Mouse (Mus musculus) induced T-regulatory cell, adult 2 months (primary cell): ENCODE results near the gene Ndufb2.
A peak's percentile ranks its signal among the peaks of the same experiment; 100 is the strongest.

ENCODE experiments used
- DNase-seq: peaks from one replicate; pipeline ENCODE4 v3.0.0-alpha.2; 2012; ENCODE audit warnings: low read depth

Ndufb2 gene

DNA sequence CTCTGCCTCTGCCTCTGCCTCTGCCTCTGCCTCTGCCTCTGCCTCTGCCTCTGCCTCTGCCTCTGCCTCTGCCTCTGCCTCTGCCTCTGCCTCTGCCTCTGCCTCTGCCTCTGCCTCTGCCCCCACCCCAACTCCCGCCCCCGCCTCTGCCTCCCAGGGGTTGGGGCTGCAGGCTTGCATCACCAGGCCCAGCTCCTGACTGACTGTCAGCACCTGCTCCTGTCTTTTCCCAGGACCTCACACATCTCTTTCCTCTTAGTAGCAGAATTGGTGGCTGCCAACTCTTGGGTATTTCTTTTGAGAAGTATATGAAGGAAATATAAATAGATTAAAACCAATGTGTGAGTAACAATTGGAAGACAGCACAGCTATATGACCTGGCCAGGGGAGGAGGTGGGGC lies 11.8 kb upstream of the Ndufb2 start:
- no peak for DNase-seq

DNA sequence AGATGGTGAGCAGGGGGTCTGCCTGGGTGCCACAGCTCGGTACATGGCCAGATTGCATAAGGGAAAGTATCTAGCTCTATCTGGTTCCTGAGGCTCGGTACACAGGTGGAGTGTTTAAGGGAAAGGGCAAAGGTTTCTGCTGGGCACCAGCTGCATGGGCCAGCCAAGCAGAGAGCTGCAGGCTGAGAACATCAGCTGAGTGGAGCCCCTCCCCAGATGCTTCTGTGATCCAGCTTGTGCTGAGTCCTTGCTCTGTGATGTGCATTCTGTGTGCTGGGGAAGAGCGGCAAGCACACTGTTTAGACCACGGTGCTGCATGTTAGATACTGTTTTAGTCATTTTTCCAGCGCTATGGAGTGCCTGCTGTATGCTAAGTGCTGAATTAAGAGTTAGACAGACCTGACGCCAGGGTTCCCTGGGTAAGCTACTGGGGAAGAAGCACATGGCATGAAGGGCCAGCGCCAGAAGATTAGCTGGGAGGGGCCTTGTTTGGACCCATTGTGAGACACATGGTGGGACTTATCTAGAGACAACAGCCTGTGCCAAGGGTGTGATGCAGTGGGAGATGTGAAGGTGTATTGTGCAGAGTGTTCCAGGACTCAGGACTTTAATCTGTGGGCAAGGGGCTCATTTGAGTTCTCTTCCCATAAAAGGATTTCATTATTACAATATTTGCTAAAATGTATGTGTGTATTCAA lies 11.1 kb upstream of the Ndufb2 start:
- no peak for DNase-seq

DNA sequence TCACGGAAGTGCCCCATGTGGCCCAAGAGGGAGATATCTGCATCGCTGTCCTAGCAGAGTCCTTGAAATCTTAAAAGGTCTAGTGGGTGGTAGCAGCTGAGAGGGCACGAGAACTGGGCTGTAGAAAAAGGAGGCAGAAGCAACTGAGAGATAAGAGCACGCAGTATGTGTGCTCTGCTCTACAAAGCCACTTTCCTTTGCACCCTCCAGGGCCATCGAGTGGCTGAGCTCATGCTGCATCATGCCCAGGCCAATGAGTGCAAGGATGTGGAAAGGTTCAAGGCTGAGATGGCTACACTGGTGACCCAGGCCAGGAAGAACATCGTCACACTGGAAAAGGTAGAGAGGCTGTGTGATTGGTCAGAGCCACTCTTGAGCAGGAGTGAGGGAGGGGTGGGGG lies 6.9 kb upstream of the Ndufb2 start, which contains the start of gene Gm42420:
Gene Gm42420, plus strand, starts transcription at position 237 of the 400 bp plus-strand sequence.
- no peak for DNase-seq

DNA sequence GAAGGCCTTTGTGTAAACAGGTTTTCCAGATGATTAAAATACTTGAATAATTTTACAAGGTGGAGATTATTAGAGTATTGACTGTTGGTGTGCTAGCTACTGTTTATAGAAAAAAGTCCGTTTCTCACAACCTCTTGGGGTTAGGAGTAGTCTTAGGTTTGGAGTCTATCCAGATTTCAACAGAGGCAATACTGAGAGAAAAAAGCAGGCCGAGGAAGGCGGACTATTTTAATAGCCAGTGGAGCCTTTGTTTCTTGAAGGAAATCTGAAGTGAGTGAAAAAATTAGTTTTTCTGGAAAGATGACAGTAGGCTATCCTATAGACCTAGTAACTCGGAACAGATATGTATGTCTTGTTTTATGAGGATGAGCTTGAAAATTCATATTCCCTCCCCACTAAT lies 893 bp upstream of the Ndufb2 start:
- peak; percentile 12 for DNase-seq

DNA sequence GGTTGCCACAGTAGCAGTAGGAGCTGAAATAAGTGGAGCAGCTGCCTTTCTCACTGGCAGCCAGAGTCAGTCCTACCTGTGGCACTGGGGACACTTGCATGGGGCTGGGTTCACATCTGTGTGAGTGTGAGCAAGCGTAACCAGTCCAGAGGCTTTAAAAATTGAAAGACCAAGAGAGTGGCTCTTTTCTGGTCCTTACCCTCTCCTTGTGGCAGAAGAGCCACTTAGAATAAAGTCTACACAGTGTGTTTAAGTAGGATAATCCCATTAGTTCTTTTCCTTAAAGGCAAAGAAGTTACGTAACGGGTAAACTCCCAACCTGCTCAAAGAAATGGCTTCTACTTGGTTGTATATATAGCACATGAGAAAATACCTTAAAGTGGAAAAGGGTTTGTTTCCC lies 8.5 kb downstream of the Ndufb2 start:
- no peak for DNase-seq

DNA sequence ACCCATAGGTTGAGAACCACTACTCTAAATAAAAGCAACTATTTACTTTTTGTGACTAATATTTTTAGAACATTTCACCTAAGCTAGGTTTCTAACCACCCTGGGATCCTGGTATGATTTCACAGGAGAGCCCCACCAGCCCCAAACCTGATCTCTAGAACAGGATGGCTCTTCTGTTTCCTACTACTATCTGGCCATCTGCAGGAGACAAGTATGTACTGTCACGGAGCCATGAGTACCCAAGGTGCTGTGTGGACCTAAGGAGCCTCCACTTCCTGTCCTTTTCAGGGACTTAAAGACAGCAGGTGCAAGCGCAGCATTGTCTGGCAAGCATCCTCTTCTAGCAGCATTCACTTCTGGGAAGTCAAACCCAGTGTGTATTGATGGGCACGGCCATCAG lies 9.5 kb downstream of the Ndufb2 start:
- DNase-seq: no peak

DNA sequence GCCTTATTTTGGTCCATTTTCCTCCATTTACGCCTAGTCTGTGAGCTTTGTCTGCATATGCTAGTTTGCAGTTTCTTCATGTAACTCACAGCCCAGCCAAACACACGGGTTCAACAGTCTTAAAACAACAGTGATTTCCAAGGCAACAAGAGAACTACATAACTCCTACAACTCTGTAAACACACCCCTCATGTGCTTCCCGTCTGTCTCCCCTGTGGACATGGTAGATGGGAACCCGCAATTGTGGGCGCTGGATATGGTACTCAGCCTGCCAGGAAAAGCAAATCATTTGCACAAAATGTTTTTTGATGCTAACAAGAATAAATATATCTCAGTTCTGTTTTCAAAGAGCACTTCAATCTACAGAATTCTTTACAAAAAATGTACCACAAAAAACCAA lies 12.2 kb downstream of the Ndufb2 start:
- DNase-seq: no peak

DNA sequence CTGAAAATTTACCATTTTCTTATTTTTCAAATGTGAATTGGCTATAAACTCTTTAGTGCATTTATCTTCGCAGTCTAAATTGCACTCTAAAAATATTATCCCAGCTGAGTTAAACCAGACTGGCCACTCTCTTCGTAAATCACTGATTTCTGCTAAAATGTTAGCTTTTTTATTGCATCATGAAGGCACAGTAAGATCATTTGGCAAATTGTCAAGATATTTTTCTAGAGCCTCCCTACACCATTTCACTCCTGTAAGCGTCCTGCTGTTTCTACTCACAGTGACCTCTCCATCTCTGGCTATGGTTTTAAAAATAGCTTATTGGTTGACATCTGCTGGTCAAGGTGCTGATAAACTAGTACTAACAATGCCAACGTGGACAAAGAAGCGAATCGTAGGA lies 13.7 kb downstream of the Ndufb2 start:
- no peak for DNase-seq

DNA sequence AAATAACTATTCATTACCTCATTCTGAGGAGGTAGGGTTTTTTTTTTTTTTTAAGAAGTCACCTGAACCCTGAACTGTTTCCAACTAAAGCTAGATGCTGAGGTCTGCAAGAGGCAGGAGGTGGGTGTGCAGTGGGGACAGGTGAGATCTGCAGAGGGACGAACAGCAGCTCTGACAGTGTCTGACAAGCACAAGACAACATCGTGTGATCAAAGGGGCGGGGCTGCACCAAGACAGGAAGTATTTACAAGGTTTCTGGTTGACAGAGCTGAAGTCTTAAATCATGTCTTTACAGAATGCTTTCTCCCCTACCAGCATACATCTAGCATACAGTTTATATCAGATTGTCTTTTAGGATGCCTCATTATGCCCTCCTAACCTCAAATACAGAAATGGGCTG lies 14.5 kb downstream of the Ndufb2 start:
- peak; percentile 74 for DNase-seq

DNA sequence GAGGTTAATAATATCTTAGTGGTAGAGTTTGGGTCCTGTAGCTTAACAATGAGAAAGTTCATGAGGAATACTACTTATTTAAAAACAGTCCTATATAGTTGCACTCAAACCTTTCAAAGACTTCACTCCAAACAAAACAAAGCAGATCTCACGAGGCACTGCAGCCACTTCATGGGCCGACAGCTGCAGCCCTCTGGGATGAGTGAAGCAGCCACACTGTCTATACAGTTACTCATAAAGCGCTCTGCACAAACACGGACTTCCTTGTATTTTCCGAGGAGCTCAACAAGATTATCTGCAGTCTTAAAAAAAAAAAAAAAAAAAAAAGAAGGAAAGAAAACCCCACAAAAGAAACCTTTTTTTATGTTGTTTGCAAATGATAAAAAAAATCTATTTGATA lies 15.0 kb downstream of the Ndufb2 start:
- no peak for DNase-seq

DNA sequence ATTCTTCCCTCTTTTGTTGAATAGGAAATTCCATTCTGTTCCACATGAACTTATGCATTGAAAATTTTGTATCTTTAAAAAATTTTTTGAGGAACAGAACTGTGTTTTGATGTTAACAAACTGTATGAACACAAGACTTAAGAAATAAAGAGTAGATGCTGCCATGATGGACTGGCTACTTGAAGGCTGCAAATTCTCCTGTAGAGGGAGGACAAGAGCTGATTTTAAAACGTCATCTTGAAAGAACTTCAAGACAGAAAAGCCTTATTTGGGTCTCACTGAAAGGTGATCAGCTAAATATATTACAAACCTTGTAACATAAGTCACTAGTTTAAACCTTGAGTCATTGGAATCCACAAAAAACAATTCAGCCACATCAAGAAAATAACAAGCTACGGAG lies 17.8 kb downstream of the Ndufb2 start:
- peak; percentile 27 for DNase-seq

DNA sequence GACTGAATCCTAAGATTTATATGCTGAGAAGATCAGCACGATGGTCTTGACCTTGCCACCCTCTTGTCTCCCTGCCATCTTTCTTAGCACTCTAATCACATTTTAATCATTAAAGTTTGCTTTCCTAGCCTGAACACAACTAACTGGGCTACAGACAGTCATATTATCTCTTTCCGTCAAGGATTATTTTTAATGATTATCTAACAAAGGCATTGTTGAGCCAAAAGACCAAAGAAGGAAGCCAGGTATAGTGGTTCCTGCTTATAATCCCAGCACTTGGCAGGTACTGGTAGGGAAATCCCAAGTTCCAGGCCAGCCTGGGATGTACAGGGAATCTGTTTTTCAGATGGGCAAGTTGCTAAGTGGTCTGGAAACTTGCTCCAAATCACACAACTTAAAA lies 18.9 kb downstream of the Ndufb2 start:
- DNase-seq: no peak
